Mouse (Mus musculus): ENCODE data around the gene Fip1l1. TPM values are rescaled to one million over a fixed set of nuclear protein-coding genes. Genes with fewer than 3 reads are reported as not detected.

Gene Fip1l1
- polyA plus RNA-seq, 1 experiment from 2014 or later = 68.7 TPM

DNA sequence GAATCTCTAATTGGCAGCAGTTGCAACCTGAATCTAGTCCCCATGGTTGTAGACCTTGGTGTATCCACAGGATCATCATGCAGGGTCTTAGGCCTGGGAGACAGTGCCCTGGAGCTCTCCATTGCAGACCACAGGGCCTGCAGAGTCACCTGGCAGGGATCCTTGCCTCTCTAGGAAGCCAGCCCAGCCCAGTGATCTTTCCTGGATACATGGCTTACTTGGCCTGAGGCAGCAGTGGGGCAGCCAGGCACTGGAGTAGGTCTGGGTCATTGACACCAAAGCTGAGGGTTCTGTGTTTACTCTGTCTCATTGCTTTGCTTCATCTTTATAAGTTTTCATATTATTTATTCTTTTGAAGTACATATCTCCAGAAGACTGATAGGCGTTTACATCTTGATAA, 25.9 kb downstream of the Fip1l1 start:
- Histone ChIP-seq H3K4me2 (replicated peaks) (no peak overlapping the region), H3K36me3 (replicated peaks; ENCODE audit: control insufficient read depth, insufficient read depth) (peaks cover 70% of the 10 kb centered on the region), H3K4me3 (replicated peaks; ENCODE audit: low read length) (no peak overlapping the region), H3K27me3 (ENCODE audit: control insufficient read depth, insufficient read depth, low read length) (no peaks in the 10 kb centered on the region), H3K27ac (no peak overlapping the region), H3K4me1 (replicated peaks; ENCODE audit: control insufficient read depth, insufficient read depth, low read length) (no peaks in the 10 kb centered on the region), H3K9me3 (ENCODE audit: control insufficient read depth, low read length) (no peaks in the 10 kb centered on the region), H3K9ac (no peak overlapping the region)
- WGBS = 94% methylated on average over 1 of the region's 1 CpGs
- no peak for DNase-seq (ENCODE audit: low spot score)
- no peak for ATAC-seq (ENCODE audit: low FRiP score)

DNA sequence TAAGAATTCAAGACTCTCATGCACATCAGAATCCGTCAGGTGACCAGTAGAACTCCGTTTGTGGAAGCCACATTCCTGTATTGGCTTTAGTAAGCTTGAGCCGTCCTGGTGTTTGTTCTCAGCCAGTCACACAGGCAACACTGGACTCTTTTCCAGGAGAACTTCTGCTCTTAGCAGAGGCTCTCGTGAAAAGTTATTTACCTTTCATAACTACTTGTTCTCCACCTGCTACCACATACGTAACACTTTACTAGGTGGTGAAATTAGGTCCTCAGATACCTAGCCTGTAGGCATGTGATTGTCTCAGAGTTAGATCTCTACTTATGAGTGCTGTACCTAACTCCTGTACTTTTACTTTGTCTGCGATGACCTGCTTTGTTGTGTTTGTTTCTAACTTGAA, 36.5 kb downstream of the Fip1l1 start:
- Histone ChIP-seq H3K36me3 (replicated peaks; ENCODE audit: control insufficient read depth, insufficient read depth) (peaks cover 33% of the 10 kb centered on the region), H3K9me3 (ENCODE audit: control insufficient read depth, low read length) (no peaks in the 10 kb centered on the region), H3K4me1 (replicated peaks; ENCODE audit: control insufficient read depth, insufficient read depth, low read length) (no peaks in the 10 kb centered on the region), H3K4me2 (replicated peaks) (no peak overlapping the region), H3K27me3 (ENCODE audit: control insufficient read depth, insufficient read depth, low read length) (no peaks in the 10 kb centered on the region), H3K9ac (no peak overlapping the region), H3K4me3 (replicated peaks; ENCODE audit: low read length) (no peak overlapping the region), H3K27ac (no peak overlapping the region)
- ATAC-seq (ENCODE audit: low FRiP score) (no peak), DNase-seq (ENCODE audit: low spot score) (no peak)
- 92% methylated on average over 6 of the region's 6 CpGs for WGBS

DNA sequence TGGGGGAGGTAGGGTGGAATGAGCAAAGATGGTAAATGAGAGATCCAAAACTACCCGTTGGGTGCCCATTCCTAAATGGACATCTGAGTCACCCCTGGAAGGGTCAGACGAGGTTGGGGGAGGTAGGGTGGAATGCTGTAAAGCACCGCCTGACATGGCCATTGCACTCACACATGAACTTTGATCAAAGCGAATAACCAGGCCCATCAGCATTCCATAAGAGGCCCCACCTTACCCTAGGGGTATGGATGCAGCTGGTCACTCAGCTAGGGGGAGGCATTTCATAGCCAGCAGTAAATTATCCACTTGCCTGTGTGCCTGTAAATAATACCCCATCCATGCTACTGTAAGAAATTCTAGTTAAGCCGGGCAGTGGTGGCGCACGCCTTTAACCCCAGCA, 53.9 kb downstream of the Fip1l1 start:
- WGBS = 94% methylated on average over 7 of the region's 7 CpGs
- H3K4me3 ChIP-seq (replicated peaks; ENCODE audit: low read length) = no peak overlapping the region
- H3K27ac ChIP-seq = no peak overlapping the region
- H3K4me1 ChIP-seq (replicated peaks; ENCODE audit: control insufficient read depth, insufficient read depth, low read length) = no peaks in the 10 kb centered on the region
- DNase-seq (ENCODE audit: low spot score) (no peak), ATAC-seq (ENCODE audit: low FRiP score) (no peak)
- H3K27me3 ChIP-seq (ENCODE audit: control insufficient read depth, insufficient read depth, low read length) = no peaks in the 10 kb centered on the region
- H3K9me3 ChIP-seq (ENCODE audit: control insufficient read depth, low read length) = no peaks in the 10 kb centered on the region
- H3K9ac ChIP-seq = no peak overlapping the region
- H3K4me2 ChIP-seq (replicated peaks) = no peak overlapping the region
- H3K36me3 ChIP-seq (replicated peaks; ENCODE audit: control insufficient read depth, insufficient read depth) = peaks cover 77% of the 10 kb centered on the region

DNA sequence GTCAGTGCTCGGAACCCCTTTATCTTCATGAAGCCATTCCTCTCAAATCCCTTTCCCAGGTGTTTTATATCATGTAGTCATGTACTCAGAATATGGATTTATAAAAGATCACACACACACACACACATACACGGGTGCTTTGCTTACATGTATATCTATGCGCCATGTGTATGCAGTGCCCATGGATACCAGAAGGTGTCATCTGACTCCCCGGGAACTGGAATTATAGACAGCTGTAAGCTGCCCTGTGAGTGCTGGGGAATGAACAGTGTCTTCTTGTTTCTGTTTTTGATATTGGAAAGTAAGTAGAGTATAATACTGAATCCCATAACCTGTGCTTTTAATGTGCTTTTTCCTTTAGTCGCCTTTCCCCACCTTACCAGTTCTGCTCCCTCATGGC, 56.2 kb downstream of the Fip1l1 start:
- Histone ChIP-seq H3K9ac (no peak overlapping the region), H3K27ac (no peak overlapping the region), H3K4me1 (replicated peaks; ENCODE audit: control insufficient read depth, insufficient read depth, low read length) (no peaks in the 10 kb centered on the region), H3K27me3 (ENCODE audit: control insufficient read depth, insufficient read depth, low read length) (no peaks in the 10 kb centered on the region), H3K4me3 (replicated peaks; ENCODE audit: low read length) (no peak overlapping the region), H3K4me2 (replicated peaks) (no peak overlapping the region), H3K36me3 (replicated peaks; ENCODE audit: control insufficient read depth, insufficient read depth) (peaks cover 89% of the 10 kb centered on the region), H3K9me3 (ENCODE audit: control insufficient read depth, low read length) (no peaks in the 10 kb centered on the region)
- ATAC-seq (ENCODE audit: low FRiP score) (no peak), DNase-seq (ENCODE audit: low spot score) (no peak)
- 93% methylated on average over 5 of the region's 5 CpGs for WGBS

DNA sequence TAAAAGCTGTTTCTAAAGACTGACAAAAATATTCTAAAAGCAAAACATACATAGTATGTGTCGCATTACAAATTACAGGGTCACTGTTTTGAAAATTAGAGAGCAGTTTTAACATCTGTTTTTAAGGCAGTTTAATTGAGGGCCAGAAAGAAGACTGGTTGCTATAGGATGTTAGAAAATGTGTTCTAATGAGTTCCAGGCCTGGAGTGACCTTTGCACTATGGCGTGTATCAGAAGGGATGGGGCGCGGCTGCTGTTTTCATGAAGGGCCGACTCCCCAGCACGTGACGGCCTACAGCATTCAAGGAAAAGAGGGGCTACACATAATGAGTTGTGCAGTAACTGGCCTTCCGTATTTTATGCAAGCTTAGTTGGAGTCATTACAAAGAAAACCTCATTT, 57.9 kb downstream of the Fip1l1 start:
- H3K4me3 ChIP-seq (replicated peaks; ENCODE audit: low read length) = no peak overlapping the region
- H3K9me3 ChIP-seq (ENCODE audit: control insufficient read depth, low read length) = no peaks in the 10 kb centered on the region
- WGBS = 93% methylated on average over 8 of the region's 8 CpGs
- no peak overlapping the region for H3K4me2 ChIP-seq (replicated peaks)
- ATAC-seq (ENCODE audit: low FRiP score) (no peak), DNase-seq (ENCODE audit: low spot score) (no peak)
- no peaks in the 10 kb centered on the region for H3K4me1 ChIP-seq (replicated peaks; ENCODE audit: control insufficient read depth, insufficient read depth, low read length)
- no peak overlapping the region for H3K9ac ChIP-seq
- H3K36me3 ChIP-seq (replicated peaks; ENCODE audit: control insufficient read depth, insufficient read depth) = peaks cover 87% of the 10 kb centered on the region
- H3K27me3 ChIP-seq (ENCODE audit: control insufficient read depth, insufficient read depth, low read length) = no peaks in the 10 kb centered on the region
- no peak overlapping the region for H3K27ac ChIP-seq

DNA sequence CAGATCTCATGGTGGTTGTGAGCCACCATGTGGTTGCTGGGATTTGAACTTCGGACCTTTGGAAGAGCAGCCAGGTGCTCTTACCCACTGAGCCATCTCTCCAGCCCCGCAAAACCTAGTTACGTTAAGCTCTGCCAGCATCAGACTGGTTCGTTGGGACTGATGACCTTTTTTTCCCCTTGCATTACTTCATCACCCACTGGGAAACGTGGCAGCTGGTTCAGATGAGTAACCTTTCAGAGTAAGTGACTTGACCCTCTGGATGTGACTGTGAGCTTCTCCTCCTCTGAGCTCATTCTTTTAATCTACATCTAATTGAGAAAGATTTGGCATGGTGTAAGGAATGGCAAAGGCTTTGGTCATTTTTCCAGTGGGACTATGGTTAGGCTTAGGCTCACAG, 64.8 kb downstream of the Fip1l1 start:
- ATAC-seq (ENCODE audit: low FRiP score) = no peak
- 81% methylated on average over 5 of the region's 5 CpGs for WGBS
- H3K27me3 ChIP-seq (ENCODE audit: control insufficient read depth, insufficient read depth, low read length) = no peaks in the 10 kb centered on the region
- H3K4me2 ChIP-seq (replicated peaks) = no peak overlapping the region
- no peaks in the 10 kb centered on the region for H3K9me3 ChIP-seq (ENCODE audit: control insufficient read depth, low read length)
- H3K36me3 ChIP-seq (replicated peaks; ENCODE audit: control insufficient read depth, insufficient read depth) = peaks cover 36% of the 10 kb centered on the region
- no peak overlapping the region for H3K4me3 ChIP-seq (replicated peaks; ENCODE audit: low read length)
- no peaks in the 10 kb centered on the region for H3K4me1 ChIP-seq (replicated peaks; ENCODE audit: control insufficient read depth, insufficient read depth, low read length)
- DNase-seq (ENCODE audit: low spot score) = no peak
- H3K9ac ChIP-seq = no peak overlapping the region
- H3K27ac ChIP-seq = no peak overlapping the region

DNA sequence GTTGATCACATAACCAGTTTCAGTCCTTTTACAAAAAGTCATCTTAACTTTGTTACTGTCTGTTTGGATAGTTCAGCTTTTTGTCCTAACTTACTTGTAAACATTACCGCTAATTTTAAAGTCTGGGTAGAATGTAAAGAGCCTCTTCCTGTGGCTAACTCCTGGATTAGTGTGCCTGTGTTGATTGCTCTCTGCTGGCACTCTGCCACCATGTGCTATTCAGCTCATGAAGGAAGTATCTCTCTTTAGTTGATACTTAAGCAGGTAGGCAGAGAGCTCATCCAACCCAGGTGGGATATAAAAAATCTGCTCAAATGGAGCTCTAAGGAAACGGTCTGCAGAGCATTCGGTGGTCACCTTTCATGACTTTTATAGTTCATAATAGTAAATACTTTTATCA, 65.9 kb downstream of the Fip1l1 start:
- 84% methylated on average over 3 of the region's 3 CpGs for WGBS

DNA sequence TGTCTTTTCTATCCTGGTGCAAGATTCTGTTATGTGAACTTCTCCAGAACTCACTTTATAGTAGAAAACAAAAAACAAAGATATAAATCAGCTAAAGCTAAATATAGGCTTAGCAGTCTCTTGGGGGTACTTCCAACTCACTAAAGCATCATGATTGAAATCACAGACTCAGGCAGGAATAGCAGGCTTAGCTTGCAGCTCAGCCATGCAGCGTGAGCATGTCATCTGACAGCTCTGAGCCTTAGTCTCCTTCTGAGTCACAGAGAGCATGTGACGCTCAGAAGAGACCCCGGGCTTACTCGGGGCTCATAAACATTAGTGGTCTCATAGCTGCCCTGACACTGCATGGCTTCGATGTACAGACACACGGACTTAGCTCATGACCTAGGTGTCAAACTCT, 66.7 kb downstream of the Fip1l1 start:
- DNase-seq (ENCODE audit: low spot score) = no peak
- 87% methylated on average over 6 of the region's 6 CpGs for WGBS
- Histone ChIP-seq H3K36me3 (replicated peaks; ENCODE audit: control insufficient read depth, insufficient read depth) (peaks cover 20% of the 10 kb centered on the region), H3K4me2 (replicated peaks) (no peak overlapping the region), H3K4me3 (replicated peaks; ENCODE audit: low read length) (no peak overlapping the region), H3K9ac (no peak overlapping the region), H3K9me3 (ENCODE audit: control insufficient read depth, low read length) (no peaks in the 10 kb centered on the region), H3K27me3 (ENCODE audit: control insufficient read depth, insufficient read depth, low read length) (no peaks in the 10 kb centered on the region), H3K27ac (no peak overlapping the region), H3K4me1 (replicated peaks; ENCODE audit: control insufficient read depth, insufficient read depth, low read length) (no peaks in the 10 kb centered on the region)
- ATAC-seq (ENCODE audit: low FRiP score) = no peak

More for the DNA sequence above, 65.9 kb downstream of the Fip1l1 start:
- Histone ChIP-seq H3K4me3 (replicated peaks; ENCODE audit: low read length) (no peak overlapping the region), H3K36me3 (replicated peaks; ENCODE audit: control insufficient read depth, insufficient read depth) (peaks cover 27% of the 10 kb centered on the region), H3K27ac (no peak overlapping the region), H3K27me3 (ENCODE audit: control insufficient read depth, insufficient read depth, low read length) (no peaks in the 10 kb centered on the region), H3K9me3 (ENCODE audit: control insufficient read depth, low read length) (no peaks in the 10 kb centered on the region), H3K4me2 (replicated peaks) (no peak overlapping the region), H3K9ac (no peak overlapping the region), H3K4me1 (replicated peaks; ENCODE audit: control insufficient read depth, insufficient read depth, low read length) (no peaks in the 10 kb centered on the region)
- no peak for ATAC-seq (ENCODE audit: low FRiP score)
- no peak for DNase-seq (ENCODE audit: low spot score)

DNA sequence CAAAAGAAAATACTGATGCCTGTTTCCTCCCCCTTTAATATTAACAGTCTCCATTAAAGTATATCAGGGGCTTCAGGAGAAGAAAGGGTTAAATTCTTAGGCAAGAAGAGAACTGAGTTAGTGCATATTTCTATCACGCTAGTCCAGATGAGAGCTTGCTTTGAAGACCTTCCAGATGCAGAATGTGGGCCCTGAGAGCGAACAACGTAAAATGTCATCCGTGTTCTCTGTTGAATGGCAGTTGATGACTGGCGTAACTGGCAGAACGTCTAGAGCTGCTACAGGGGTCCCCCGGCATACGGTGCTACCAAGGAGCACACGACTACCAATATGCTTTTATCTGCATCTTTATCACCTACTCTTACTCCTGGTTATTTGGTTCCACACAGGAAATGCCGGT, 67.1 kb downstream of the Fip1l1 start:
- ATAC-seq (ENCODE audit: low FRiP score) (no peak), DNase-seq (ENCODE audit: low spot score) (no peak)
- Histone ChIP-seq H3K4me3 (replicated peaks; ENCODE audit: low read length) (no peak overlapping the region), H3K36me3 (replicated peaks; ENCODE audit: control insufficient read depth, insufficient read depth) (peaks cover 16% of the 10 kb centered on the region), H3K27ac (no peak overlapping the region), H3K9me3 (ENCODE audit: control insufficient read depth, low read length) (no peaks in the 10 kb centered on the region), H3K4me1 (replicated peaks; ENCODE audit: control insufficient read depth, insufficient read depth, low read length) (no peaks in the 10 kb centered on the region), H3K4me2 (replicated peaks) (no peak overlapping the region), H3K27me3 (ENCODE audit: control insufficient read depth, insufficient read depth, low read length) (no peaks in the 10 kb centered on the region), H3K9ac (no peak overlapping the region)
- WGBS = 84% methylated on average over 10 of the region's 10 CpGs

DNA sequence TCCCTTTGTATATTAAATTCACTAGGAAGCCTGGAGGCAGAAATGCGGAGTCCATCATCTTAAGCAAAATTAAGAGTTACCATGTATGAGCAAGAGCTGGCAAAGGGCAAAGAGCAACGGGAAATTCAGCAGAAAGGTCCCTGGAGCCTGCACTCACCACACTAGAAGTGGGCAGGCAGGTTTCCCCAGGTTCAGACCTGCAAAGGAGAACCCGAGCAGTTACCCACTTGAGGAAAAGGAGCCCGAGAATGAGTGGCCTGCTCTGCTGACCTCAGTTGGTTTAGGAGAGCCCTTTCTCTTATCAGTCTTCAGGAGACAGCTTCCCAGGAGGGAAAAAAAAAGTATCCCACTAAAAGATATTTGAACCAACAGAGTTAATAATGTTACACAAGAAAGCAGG, 68.1 kb downstream of the Fip1l1 start:
- H3K27me3 ChIP-seq (ENCODE audit: control insufficient read depth, insufficient read depth, low read length) = no peaks in the 10 kb centered on the region
- H3K4me3 ChIP-seq (replicated peaks; ENCODE audit: low read length) = no peak overlapping the region
- WGBS = 82% methylated on average over 4 of the region's 4 CpGs
- no peak for ATAC-seq (ENCODE audit: low FRiP score)
- no peak for DNase-seq (ENCODE audit: low spot score)
- H3K9me3 ChIP-seq (ENCODE audit: control insufficient read depth, low read length) = no peaks in the 10 kb centered on the region
- H3K9ac ChIP-seq = no peak overlapping the region
- no peaks in the 10 kb centered on the region for H3K4me1 ChIP-seq (replicated peaks; ENCODE audit: control insufficient read depth, insufficient read depth, low read length)
- H3K27ac ChIP-seq = no peak overlapping the region
- no peak overlapping the region for H3K4me2 ChIP-seq (replicated peaks)
- peaks cover 7% of the 10 kb centered on the region for H3K36me3 ChIP-seq (replicated peaks; ENCODE audit: control insufficient read depth, insufficient read depth)

Data from hindbrain, embryonic 14.5 days (tissue).